Mouse (Mus musculus) cerebellum, adult 18-20 months (tissue): ENCODE measurements around the gene Samd4.

ENCODE experiments used
- DNase-seq, 2 experiments: peaks; one replicate each; pipeline ENCODE4 v3.0.0; 2021

The Samd4 gene

GRCm38 (mm10) chr14:47116062-47116762 is 233.6 kb downstream of the Samd4 start:
- DNase-seq: no peak

DNA sequence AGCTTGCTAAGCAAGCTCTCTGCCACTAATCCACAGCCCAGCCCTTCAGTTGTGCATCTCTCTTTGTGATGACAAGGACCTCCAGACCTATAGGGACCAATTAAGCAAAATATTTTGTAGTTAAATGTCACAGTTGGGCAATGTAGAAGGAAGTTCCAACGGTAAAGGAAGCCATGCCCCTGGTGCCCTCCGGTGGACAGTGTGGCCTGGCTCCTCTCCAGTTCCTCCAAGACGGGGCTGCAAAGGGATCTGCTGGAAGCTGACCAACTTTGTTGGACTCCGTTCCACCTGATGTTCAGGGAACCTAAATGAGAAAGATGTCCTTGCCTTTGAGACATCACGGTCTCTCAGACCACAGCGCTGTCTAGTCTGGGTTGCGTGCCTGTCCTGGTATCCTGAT is 234.9 kb downstream of the Samd4 start:
- DNase-seq: no peak

DNA sequence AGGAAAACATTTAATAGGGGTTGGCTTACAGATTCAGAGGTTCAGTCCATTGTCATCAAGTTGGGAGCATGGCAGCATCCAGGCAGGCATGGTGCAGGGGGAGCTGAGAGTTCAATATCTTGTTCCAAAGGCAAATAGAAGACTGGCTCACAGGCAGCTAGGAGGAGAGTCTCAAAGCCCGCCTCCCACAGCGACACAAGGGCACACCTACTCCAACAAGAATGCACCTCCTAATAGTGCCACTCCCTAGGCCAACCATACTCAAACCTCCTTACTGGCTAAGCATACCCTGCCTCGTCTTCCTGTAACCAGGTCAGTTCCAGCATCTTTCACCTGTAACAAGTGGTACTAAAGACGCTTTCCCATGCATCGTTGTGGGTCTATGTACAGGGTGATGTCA is 245.3 kb downstream of the Samd4 start:
- DNase-seq: no peak

DNA sequence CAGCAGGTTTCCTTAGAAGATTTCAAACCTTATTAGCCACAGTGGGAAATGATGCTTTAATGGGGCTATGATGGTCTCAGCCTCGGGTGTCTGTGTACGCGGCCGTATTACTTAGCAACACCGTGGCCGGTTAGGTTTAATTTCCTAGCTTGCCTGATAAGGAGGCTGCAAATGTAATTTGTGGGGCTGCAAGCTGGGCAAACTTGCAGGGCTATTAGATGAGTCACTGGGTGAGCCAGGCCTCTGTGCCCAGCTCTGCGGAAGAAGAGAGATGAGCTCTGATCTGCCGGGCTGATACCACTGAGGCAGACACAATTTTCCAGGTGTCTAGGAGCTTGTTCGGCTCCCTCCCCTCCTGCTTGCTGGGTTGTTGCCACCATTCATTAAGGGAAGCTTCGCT is 251.3 kb downstream of the Samd4 start:
- DNase-seq: no peak

GRCm38 (mm10) chr14:47136637-47137036 is 254.0 kb downstream of the Samd4 start:
- DNase-seq: no peak

- DNase-seq: no peak
Observed at GRCm38 (mm10) chr14:47138853-47139252, 256.2 kb downstream of the Samd4 start.

DNA sequence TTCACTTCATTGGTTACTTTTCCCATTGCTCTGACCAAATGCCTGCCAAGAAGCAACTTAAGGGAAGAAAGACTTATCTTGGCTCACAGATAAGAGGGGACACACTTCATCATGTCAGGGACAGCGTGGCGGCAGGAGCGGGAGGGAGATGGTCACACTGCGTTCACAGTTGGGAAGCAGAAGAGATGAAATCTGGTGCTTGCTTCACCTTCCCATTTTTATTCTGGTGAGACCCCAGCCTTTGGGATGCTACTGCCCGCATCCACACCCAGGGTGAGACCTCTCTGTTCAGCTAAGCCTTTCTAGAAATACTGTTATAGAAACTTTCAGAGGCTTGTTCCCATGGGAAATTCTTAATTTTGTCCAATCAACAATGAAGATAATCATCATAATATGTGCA is 261.7 kb downstream of the Samd4 start:
- no peak for DNase-seq

GRCm38 (mm10) chr14:47151306-47151705 is 268.7 kb downstream of the Samd4 start:
- no peak for DNase-seq

DNA sequence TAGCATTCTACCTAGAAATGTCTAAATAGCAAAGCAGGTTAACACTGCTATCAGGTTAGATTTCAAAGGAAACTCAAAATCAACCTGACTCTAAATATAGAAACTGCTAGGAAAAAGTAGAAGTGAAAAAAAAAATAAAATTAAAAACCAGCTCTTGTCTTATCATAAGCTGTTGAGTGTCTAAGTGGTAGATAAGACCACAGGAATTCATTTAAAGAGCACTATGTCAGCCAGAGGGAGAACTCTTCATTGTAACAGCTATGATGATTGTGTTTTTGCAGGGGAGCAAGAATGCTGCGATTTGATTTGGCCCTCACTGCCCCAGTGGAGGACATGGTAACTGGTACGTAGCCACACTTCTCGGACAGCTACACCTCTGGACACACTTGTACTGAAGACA is 271.6 kb downstream of the Samd4 start:
- no peak for DNase-seq
